In genomic region chr7:80339793-80340628, GRCm38 (mm10) we compare ENCODE assay signal across 7 mouse cellular contexts. TPM values are rescaled to one million over a fixed set of nuclear protein-coding genes. Genes with fewer than 3 reads are reported as not detected.
A peak's percentile ranks its signal among the peaks of the same experiment; 100 is the strongest.
DNase-seq lines count a peak whose midpoint lies in the region; ATAC-seq and TF ChIP-seq lines count a peak whose summit lies in the region.

No protein-coding gene starts in this region.

- peak; percentile 98 for DNase-seq in adrenal gland, postnatal 14 days
- DNase-seq in embryonic facial prominence, embryonic 11.5 days (ENCODE audit: low spot score): peak; percentile 99
- peak; percentile 99 for DNase-seq in heart, adult 18-20 months
- peak; percentile 99 for DNase-seq in kidney, adult 2 months
- DNase-seq in spleen, adult 2 months (ENCODE audit: low read depth in 1 of 2, low spot score in 2 of 2): peak; percentile 96 to 98

- H3K9me3 ChIP-seq in embryonic facial prominence, embryonic 11.5 days (replicated peaks; ENCODE audit: control insufficient read depth, low read length): no peaks in the 10 kb centered on the region
- no peaks in the 10 kb centered on the region for H3K9me3 ChIP-seq in limb, embryonic 12.5 days
- no peaks in the 10 kb centered on the region for H3K9me3 ChIP-seq in midbrain, embryonic 15.5 days

- peak overlapping the region; percentile 75 for H3K9ac ChIP-seq in embryonic facial prominence, embryonic 11.5 days (replicated peaks; ENCODE audit: low read length)
- peak overlapping the region; percentile 65 for H3K9ac ChIP-seq in limb, embryonic 12.5 days (replicated peaks)
- H3K9ac ChIP-seq in midbrain, embryonic 15.5 days: peak overlapping the region; percentile 55

- no peaks in the 10 kb centered on the region for H3K27me3 ChIP-seq in embryonic facial prominence, embryonic 11.5 days (ENCODE audit: control insufficient read depth, insufficient read depth, low read length)
- H3K27me3 ChIP-seq in kidney, adult 2 months (replicated peaks; ENCODE audit: control insufficient read depth, insufficient read depth, low read length): no peaks in the 10 kb centered on the region
- H3K27me3 ChIP-seq in limb, embryonic 12.5 days: no peaks in the 10 kb centered on the region
- no peaks in the 10 kb centered on the region for H3K27me3 ChIP-seq in midbrain, embryonic 15.5 days (replicated peaks)
- H3K27me3 ChIP-seq in spleen, adult 2 months (ENCODE audit: control insufficient read depth, insufficient read depth, low read length): no peaks in the 10 kb centered on the region

- H3K4me3 ChIP-seq in embryonic facial prominence, embryonic 11.5 days (ENCODE audit: low read depth, low read length): peak overlapping the region; percentile 66
- H3K4me3 ChIP-seq in kidney, adult 2 months (ENCODE audit: insufficient read depth, low read depth, low read length): peak overlapping the region; percentile 87
- peak overlapping the region; percentile 49 for H3K4me3 ChIP-seq in limb, embryonic 12.5 days (replicated peaks)
- H3K4me3 ChIP-seq in midbrain, embryonic 15.5 days: peak overlapping the region; percentile 68
- H3K4me3 ChIP-seq in spleen, adult 2 months (ENCODE audit: extremely low read depth, insufficient read depth, insufficient read length): peak overlapping the region; percentile 70

- peak; percentile 94 for ATAC-seq in embryonic facial prominence, embryonic 11.5 days (replicated peaks; ENCODE audit: insufficient number of reproducible peaks, low FRiP score, low TSS enrichment, low read depth)
- ATAC-seq in limb, embryonic 12.5 days (ENCODE audit: insufficient number of reproducible peaks, insufficient read depth, low FRiP score, low TSS enrichment, low read depth): peak; percentile 96
- peak; percentile 97 for ATAC-seq in midbrain, embryonic 15.5 days (replicated peaks)

- peak overlapping the region; percentile 86 for H3K4me2 ChIP-seq in embryonic facial prominence, embryonic 11.5 days (ENCODE audit: low read depth, low read length)
- H3K4me2 ChIP-seq in limb, embryonic 12.5 days: peak overlapping the region; percentile 85
- peak overlapping the region; percentile 90 for H3K4me2 ChIP-seq in midbrain, embryonic 15.5 days

- TF ChIP-seq POLR2A in kidney, adult 2 months (IDR thresholded peaks at IDR 0.05; ENCODE audit: low read depth, low read length): peak; percentile 89
- TF ChIP-seq POLR2A in spleen, adult 2 months (IDR thresholded peaks at IDR 0.05; ENCODE audit: low read depth, low read length): peak; percentile 61; the same call in 1 of the 2 replicates

- TF ChIP-seq CTCF in kidney, adult 2 months (conservative IDR thresholded peaks at IDR 0.05; ENCODE audit: insufficient read depth, insufficient read length, low read depth, low read length): peak; percentile 69
- peak; percentile 78 for TF ChIP-seq CTCF in spleen, adult 2 months (IDR thresholded peaks at IDR 0.05; ENCODE audit: extremely low read depth, insufficient read depth, insufficient read length, insufficient replicate concordance)

- no peaks in the 10 kb centered on the region; the same call in 1 of the 2 replicates for H3K4me1 ChIP-seq in embryonic facial prominence, embryonic 11.5 days (ENCODE audit: control insufficient read depth, insufficient read depth, low read length)
- H3K4me1 ChIP-seq in kidney, adult 2 months (ENCODE audit: control insufficient read depth, insufficient read depth, low read length): peaks cover 13% of the 10 kb centered on the region
- H3K4me1 ChIP-seq in limb, embryonic 12.5 days (replicated peaks): peaks cover 37% of the 10 kb centered on the region
- peaks cover 58% of the 10 kb centered on the region for H3K4me1 ChIP-seq in midbrain, embryonic 15.5 days
- peaks cover 14% of the 10 kb centered on the region for H3K4me1 ChIP-seq in spleen, adult 2 months (ENCODE audit: control insufficient read depth, insufficient read depth, insufficient read length)

- peak overlapping the region; percentile 59 for H3K27ac ChIP-seq in embryonic facial prominence, embryonic 11.5 days (replicated peaks; ENCODE audit: low read depth, low read length)
- H3K27ac ChIP-seq in kidney, adult 2 months (ENCODE audit: insufficient read depth, low read depth, low read length): peak overlapping the region; percentile 85
- peak overlapping the region; percentile 82 for H3K27ac ChIP-seq in limb, embryonic 12.5 days
- peak overlapping the region; percentile 92 for H3K27ac ChIP-seq in midbrain, embryonic 15.5 days
- H3K27ac ChIP-seq in spleen, adult 2 months (ENCODE audit: insufficient read depth, low read length): peak overlapping the region; percentile 88

- peaks cover 6% of the 10 kb centered on the region for H3K36me3 ChIP-seq in embryonic facial prominence, embryonic 11.5 days (replicated peaks; ENCODE audit: control insufficient read depth, insufficient read depth, low read depth, low read length)
- H3K36me3 ChIP-seq in kidney, adult 2 months (ENCODE audit: control insufficient read depth, insufficient read depth, low read length): 0 out of 2 replicates have a peak, but pooled peaks cover 2% of the 10 kb centered on the region
- H3K36me3 ChIP-seq in limb, embryonic 12.5 days: peaks cover 27% of the 10 kb centered on the region
- peaks cover 22% of the 10 kb centered on the region for H3K36me3 ChIP-seq in midbrain, embryonic 15.5 days (replicated peaks)
- peaks cover 20% of the 10 kb centered on the region for H3K36me3 ChIP-seq in spleen, adult 2 months (ENCODE audit: control insufficient read depth, insufficient read depth, low read length)

- 2% methylated on average over 45 of the region's 45 CpGs for WGBS in embryonic facial prominence, embryonic 11.5 days
- WGBS in kidney, adult 2 months: under 1% methylated on average over 45 of the region's 45 CpGs
- WGBS in limb, embryonic 12.5 days: under 1% methylated on average over 45 of the region's 45 CpGs
- WGBS in midbrain, embryonic 15.5 days: under 1% methylated on average over 45 of the region's 45 CpGs
- under 1% methylated on average over 45 of the region's 45 CpGs for WGBS in spleen, adult 2 months

RNA-seq across cellular contexts. Expression of gene Unc45a, which starts 0.8 kb away (rescaled TPM):
- total RNA-seq in adrenal gland, postnatal 14 days (2021): 52.5 and 59.0 TPM in 2 replicates
- 26.5 and 31.1 TPM in 2 replicates for polyA plus RNA-seq in embryonic facial prominence, embryonic 11.5 days (2014; fragmentation: Nextera tagmentation; extraction: Ambion mirVana)
- 10 to 100 TPM; 15.8 to 16.0 TPM for total RNA-seq in heart, adult 18-20 months (2021)
- 53.3 and 81.0 TPM in 2 replicates for polyA plus RNA-seq in kidney, adult 2 months (2012; rRNA removed)
- polyA plus RNA-seq in limb, embryonic 12.5 days (2016; fragmentation: Nextera tagmentation; extraction: Ambion mirVana): 56.9 and 61.8 TPM in 2 replicates
- 60.2 and 62.0 TPM in 2 replicates for polyA plus RNA-seq in midbrain, embryonic 15.5 days (2015; fragmentation: Nextera tagmentation; extraction: Ambion mirVana)
- 53.7 and 61.8 TPM in 2 replicates for polyA plus RNA-seq in spleen, adult 2 months (2012; rRNA removed)

RNA-seq across cellular contexts. Expression of gene Hddc3, which starts 2.9 kb away (rescaled TPM):
- 35.1 and 44.2 TPM in 2 replicates for total RNA-seq in adrenal gland, postnatal 14 days (2021)
- 25.7 and 28.4 TPM in 2 replicates for polyA plus RNA-seq in embryonic facial prominence, embryonic 11.5 days (2014; fragmentation: Nextera tagmentation; extraction: Ambion mirVana)
- total RNA-seq in heart, adult 18-20 months (2021): 10 to 100 TPM; 32.4 to 35.5 TPM
- 66.3 and 86.4 TPM in 2 replicates for polyA plus RNA-seq in kidney, adult 2 months (2012; rRNA removed)
- 25.8 and 29.6 TPM in 2 replicates for polyA plus RNA-seq in limb, embryonic 12.5 days (2016; fragmentation: Nextera tagmentation; extraction: Ambion mirVana)
- 22.1 and 26.4 TPM in 2 replicates for polyA plus RNA-seq in midbrain, embryonic 15.5 days (2015; fragmentation: Nextera tagmentation; extraction: Ambion mirVana)
- polyA plus RNA-seq in spleen, adult 2 months (2012; rRNA removed): 15.5 and 17.8 TPM in 2 replicates

RNA-seq across cellular contexts. Expression of gene Rccd1, which starts 15.8 kb away (rescaled TPM):
- total RNA-seq in adrenal gland, postnatal 14 days (2021): 6.6 and 10.3 TPM in 2 replicates
- polyA plus RNA-seq in embryonic facial prominence, embryonic 11.5 days (2014; fragmentation: Nextera tagmentation; extraction: Ambion mirVana): 7.5 and 8.4 TPM in 2 replicates
- total RNA-seq in heart, adult 18-20 months (2021): 1 to 10 TPM; 4.7 to 6.8 TPM
- polyA plus RNA-seq in kidney, adult 2 months (2012; rRNA removed): 3.7 and 5.3 TPM in 2 replicates
- 12.6 and 13.9 TPM in 2 replicates for polyA plus RNA-seq in limb, embryonic 12.5 days (2016; fragmentation: Nextera tagmentation; extraction: Ambion mirVana)
- 10.5 and 13.9 TPM in 2 replicates for polyA plus RNA-seq in midbrain, embryonic 15.5 days (2015; fragmentation: Nextera tagmentation; extraction: Ambion mirVana)
- polyA plus RNA-seq in spleen, adult 2 months (2012; rRNA removed): 13.2 and 14.7 TPM in 2 replicates

RNA-seq across cellular contexts. Expression of gene Man2a2, which starts 31.2 kb away (rescaled TPM):
- 61.4 and 82.8 TPM in 2 replicates for total RNA-seq in adrenal gland, postnatal 14 days (2021)
- 6.6 and 9.3 TPM in 2 replicates for polyA plus RNA-seq in embryonic facial prominence, embryonic 11.5 days (2014; fragmentation: Nextera tagmentation; extraction: Ambion mirVana)
- 10 to 100 TPM; 54.6 to 55.7 TPM for total RNA-seq in heart, adult 18-20 months (2021)
- polyA plus RNA-seq in kidney, adult 2 months (2012; rRNA removed): 40.4 and 49.9 TPM in 2 replicates
- 25.7 and 31.7 TPM in 2 replicates for polyA plus RNA-seq in limb, embryonic 12.5 days (2016; fragmentation: Nextera tagmentation; extraction: Ambion mirVana)
- 26.4 and 28.2 TPM in 2 replicates for polyA plus RNA-seq in midbrain, embryonic 15.5 days (2015; fragmentation: Nextera tagmentation; extraction: Ambion mirVana)
- 98.3 and 115 TPM in 2 replicates for polyA plus RNA-seq in spleen, adult 2 months (2012; rRNA removed)

RNA-seq across cellular contexts. Expression of gene Prc1, which starts 45.8 kb away (rescaled TPM):
- total RNA-seq in adrenal gland, postnatal 14 days (2021): 31.8 and 32.4 TPM in 2 replicates
- 154 and 172 TPM in 2 replicates for polyA plus RNA-seq in embryonic facial prominence, embryonic 11.5 days (2014; fragmentation: Nextera tagmentation; extraction: Ambion mirVana)
- total RNA-seq in heart, adult 18-20 months (2021): 1 to 10 TPM in 1 of 2 experiments, under 1 TPM in 1; 0.87 to 2.2 TPM
- 1.6 and 1.7 TPM in 2 replicates for polyA plus RNA-seq in kidney, adult 2 months (2012; rRNA removed)
- 133 and 144 TPM in 2 replicates for polyA plus RNA-seq in limb, embryonic 12.5 days (2016; fragmentation: Nextera tagmentation; extraction: Ambion mirVana)
- 33.8 and 39.8 TPM in 2 replicates for polyA plus RNA-seq in midbrain, embryonic 15.5 days (2015; fragmentation: Nextera tagmentation; extraction: Ambion mirVana)
- polyA plus RNA-seq in spleen, adult 2 months (2012; rRNA removed): 12.2 and 15.8 TPM in 2 replicates

Comparison
In these comparisons a context has a peak if more than half of its experiments do, and no peak if none do; other contexts are left out.
1. Peak in every context shown above with its lines: DNase-seq, ATAC-seq, H3K4me3 ChIP-seq and H3K27ac ChIP-seq.